Mouse (Mus musculus): ENCODE results near the gene Zgrf1. TPM values are rescaled to one million over a fixed set of nuclear protein-coding genes. Genes with fewer than 3 reads are reported as not detected.

Gene Zgrf1
- total RNA-seq, 2 experiments from 2014 or later = 8.6 to 9.1 TPM

GRCm38 (mm10) chr3:127640762-127641700 lies 87.7 kb downstream of the Zgrf1 start:
- DNase-seq = no peak

DNA sequence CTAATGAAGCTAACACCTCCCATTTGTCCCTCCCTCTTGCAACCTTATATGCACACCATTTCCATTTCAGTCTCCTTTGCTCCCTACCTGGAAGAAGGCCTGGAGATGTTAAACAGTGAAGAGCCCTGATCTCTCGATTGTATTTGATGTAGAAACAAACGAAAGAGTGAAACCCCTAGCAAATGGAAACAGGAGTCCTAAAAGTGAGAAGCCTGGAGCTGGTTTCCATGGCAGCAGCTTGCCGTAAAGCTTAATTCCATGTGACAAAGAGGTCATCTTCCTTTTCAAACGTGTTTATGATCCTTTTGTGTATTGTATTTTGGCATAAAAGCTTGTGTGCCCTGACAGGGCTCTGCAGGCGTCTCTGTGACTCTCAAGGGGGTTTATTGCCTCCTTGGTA lies 88.9 kb downstream of the Zgrf1 start:
- DNase-seq = no peak

GRCm38 (mm10) chr3:127646156-127646825 lies 93.0 kb downstream of the Zgrf1 start:
- no peak for DNase-seq

DNA sequence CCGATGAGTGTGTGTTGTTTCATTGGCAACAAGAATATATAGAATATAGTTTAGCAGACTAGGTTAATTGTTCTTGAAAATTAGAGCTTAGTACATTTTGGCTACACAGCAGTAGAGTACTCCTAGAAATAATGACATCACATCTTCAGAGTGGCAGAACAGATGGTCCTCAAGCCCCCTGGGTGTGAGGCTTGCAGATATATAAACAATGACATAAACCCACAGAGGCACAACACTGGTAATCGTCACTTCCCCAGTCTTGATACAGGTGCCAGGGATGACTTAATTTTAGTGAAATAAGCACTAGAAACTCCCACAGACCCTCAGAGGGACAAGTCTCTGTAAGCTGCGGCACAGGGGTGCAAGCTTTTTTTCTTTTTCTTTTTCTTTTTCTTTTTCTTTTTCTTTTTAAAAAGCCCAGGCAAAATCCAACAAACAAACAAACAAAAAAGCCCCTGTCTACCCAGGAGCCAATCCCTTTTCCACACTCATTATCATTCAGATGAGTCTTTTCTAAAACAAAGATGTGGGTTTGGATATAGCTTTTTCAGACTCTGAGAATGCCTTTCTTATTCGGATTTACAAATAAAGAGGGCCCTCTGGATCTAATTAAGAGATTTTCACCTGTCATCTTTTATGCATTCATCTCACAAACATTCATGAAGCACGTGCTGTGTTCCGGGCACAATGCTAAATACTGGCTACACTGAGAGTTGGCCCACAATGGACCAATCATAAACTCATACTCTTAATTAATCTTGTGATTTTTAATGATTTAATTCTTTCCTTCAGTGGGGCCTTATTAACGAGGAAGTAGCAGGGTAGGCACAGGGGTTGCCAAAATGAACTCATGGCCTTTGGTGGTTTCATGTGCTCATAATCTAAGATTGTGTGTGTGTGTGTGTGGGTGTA lies 98.7 kb downstream of the Zgrf1 start:
- DNase-seq = no peak

GRCm38 (mm10) chr3:127660712-127661111 lies 107.4 kb downstream of the Zgrf1 start:
- no peak for DNase-seq

GRCm38 (mm10) chr3:127661646-127662531 lies 108.6 kb downstream of the Zgrf1 start:
- DNase-seq = no peak

Small RNA genes lying within 50 kb of the gene (microRNA-seq; reads per million reads assigned to microRNA genes)
- gene Mir302a = 16.2 to 19.4 reads per million in 2 experiments
- gene Mir302b = 10.0 to 17.6 reads per million in 2 experiments
- 2.4 to 4.1 reads per million in 2 experiments for gene Mir302c
- gene Mir302d = 28.0 to 34.2 reads per million in 2 experiments
- gene Mir367 = 0 reads per million in 2 experiments

Other genes with a start within 250 kb of the Zgrf1 start
- 100 to 1,000 TPM; 223 to 230 TPM for gene Ank2, start 54.1 kb upstream of the Zgrf1 start, total RNA-seq (2021)
- gene Larp7, start 140 bp upstream of the Zgrf1 start, total RNA-seq (2021) = 10 to 100 TPM; 45.7 to 47.6 TPM
- not detected for gene Neurog2, start 79.6 kb downstream of the Zgrf1 start, total RNA-seq (2021)
- 1 to 10 TPM; 4.4 to 4.6 TPM for gene Alpk1, start 227.0 kb downstream of the Zgrf1 start, total RNA-seq (2021)
- gene Tifa, start 236.3 kb downstream of the Zgrf1 start, total RNA-seq (2021) = 1 to 10 TPM; 2.0 to 2.1 TPM